Mouse (Mus musculus) bone marrow, adult 2 months (tissue): ENCODE measurements at regions not wholly inside any gene's neighbourhood (a gene's known extent, or its start where the extent isn't known, plus 50 kb on each side); places are given as distances from the start of the nearest gene placed in this dataset.
A peak's percentile ranks its signal among the peaks of the same experiment; 100 is the strongest.

Experiments
- H3K27ac ChIP-seq: fragments of 200-500 bp; 2 replicates; pipeline ENCODE4 v1.5.1; 2012; ENCODE audit warnings: low read depth, mild to moderate bottlenecking, control low read depth, inconsistent platforms, low read length; ENCODE audit not compliant: control insufficient read depth, poor library complexity, insufficient read depth
- H3K4me1 ChIP-seq: fragments of 200-500 bp; 2 replicates; pipeline ENCODE4 v1.6.1; 2011; ENCODE audit warnings: low read length; ENCODE audit not compliant: control insufficient read depth, insufficient read depth
- H3K4me3 ChIP-seq: fragments of 200-500 bp; replicated peaks from 2 replicates; pipeline ENCODE3; 2011; ENCODE audit warnings: mild to moderate bottlenecking, low read depth, low read length, control low read depth; ENCODE audit not compliant: control insufficient read depth
- CTCF ChIP-seq: fragments of 200-500 bp; IDR thresholded peaks from 2 replicates; pipeline ENCODE4 v1.5.1; 2011; ENCODE audit warnings: low read length, control low read depth; ENCODE audit not compliant: control insufficient read depth, insufficient read depth
- POLR2A ChIP-seq: fragments of 200-500 bp; IDR thresholded peaks from 2 replicates; pipeline ENCODE4 v1.6.1; 2011; ENCODE audit warnings: low read depth, mild to moderate bottlenecking, control low read depth, low read length, borderline replicate concordance; ENCODE audit not compliant: control insufficient read depth
- WGBS: fragments of 180-500 bp; shearing (Covaris S2); methylation state at CpG from one replicate; pipeline ENCODE4 v1.1.7; 2018; 5-methylcytosine and 5-hydroxymethylcytosine counted together

DNA sequence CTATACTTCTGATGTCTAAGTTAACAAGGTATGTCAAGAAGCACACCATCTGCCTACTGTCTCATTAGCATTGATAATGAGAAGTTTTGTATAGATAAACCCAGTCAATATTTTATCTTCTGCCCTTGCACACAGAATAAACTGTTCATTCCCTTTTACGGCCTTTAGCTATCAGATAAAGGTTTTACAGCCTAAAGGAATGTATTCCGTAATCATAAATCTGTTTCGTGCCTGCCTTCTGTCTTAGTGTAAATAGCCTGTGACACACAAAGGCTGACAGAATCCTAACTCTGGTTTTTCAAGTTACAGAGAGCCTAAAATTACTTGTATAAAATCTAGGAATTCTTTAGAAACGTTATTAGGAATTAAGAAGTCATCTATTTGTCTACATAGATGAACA lies 97.6 kb upstream of the Kctd3 start:
- WGBS: 71% methylated on average over 4 of the region's 4 CpGs
- TF ChIP-seq CTCF: no peak
- TF ChIP-seq POLR2A: no peak
- no peaks in the 10 kb centered on the region for H3K4me1 ChIP-seq
- no peak overlapping the region for H3K4me3 ChIP-seq
- H3K27ac ChIP-seq: no peak overlapping the region

DNA sequence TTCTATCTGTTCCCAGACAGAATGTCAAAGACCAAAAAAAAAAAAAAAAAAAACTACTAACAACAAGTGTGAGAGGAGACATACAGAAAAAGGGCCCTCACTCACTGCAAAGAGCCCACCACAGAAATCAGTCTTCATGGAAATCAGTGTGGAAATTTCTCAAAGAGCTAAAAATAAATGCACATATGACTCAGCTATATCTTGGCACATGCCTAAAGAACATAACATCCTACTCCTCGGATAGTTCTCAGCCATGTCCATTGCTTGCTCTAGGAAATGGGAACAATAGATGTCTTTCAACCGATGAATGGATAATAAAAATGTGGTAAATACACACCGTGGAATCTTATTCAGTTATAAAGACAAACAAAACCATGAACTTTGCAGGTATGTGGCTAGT lies 95.1 kb upstream of the Kctd3 start:
- Histone ChIP-seq H3K4me3 (no peak overlapping the region), H3K4me1 (no peaks in the 10 kb centered on the region), H3K27ac (no peak overlapping the region)
- 48% methylated on average over 3 of the region's 3 CpGs for WGBS
- no peak for TF ChIP-seq CTCF
- TF ChIP-seq POLR2A: no peak

DNA sequence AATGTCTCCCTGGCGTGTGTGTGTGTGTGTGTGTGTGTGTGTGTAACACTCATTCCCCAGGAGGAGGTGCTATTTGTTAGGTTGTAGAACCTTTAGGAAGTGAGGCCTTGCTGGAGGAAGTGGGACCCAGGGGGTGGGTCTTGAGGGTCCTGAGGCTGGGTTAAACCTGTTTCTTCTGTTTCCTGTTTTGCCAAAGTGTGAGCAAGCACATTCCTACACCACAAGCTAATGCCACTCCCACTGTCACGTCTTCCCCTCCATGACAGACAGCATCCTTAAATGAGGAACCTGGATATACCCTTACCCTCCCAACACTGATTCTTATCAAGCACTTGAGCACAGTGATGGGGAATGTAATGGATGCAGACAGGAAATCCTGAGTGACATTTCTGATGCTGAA lies 91.5 kb upstream of the Kctd3 start:
- H3K4me3 ChIP-seq: no peak overlapping the region
- H3K27ac ChIP-seq: no peak overlapping the region
- no peak for TF ChIP-seq CTCF
- no peak for TF ChIP-seq POLR2A
- H3K4me1 ChIP-seq: no peaks in the 10 kb centered on the region
- WGBS: 28% methylated on average over 2 of the region's 2 CpGs

DNA sequence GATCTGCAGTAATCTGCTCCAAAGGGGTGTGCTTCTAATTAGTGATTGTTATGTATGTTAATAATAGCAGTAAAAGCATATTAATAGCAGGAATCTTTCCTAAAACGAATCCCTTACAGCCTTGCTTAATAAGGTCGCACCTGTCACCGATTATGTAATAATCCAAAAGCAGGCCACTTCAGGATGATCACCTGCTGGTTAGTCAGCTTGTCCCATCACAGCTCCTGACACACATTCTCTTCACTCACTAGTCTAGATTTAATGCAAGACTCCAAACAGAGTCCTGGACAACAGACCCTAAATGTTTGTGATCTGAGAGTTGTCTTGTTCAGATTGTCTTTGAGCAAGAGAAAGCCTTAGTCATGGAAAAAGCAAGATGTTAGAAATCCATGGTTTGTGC lies 85.2 kb upstream of the Kctd3 start:
- H3K27ac ChIP-seq: no peak overlapping the region
- H3K4me1 ChIP-seq: no peaks in the 10 kb centered on the region
- WGBS: 77% methylated on average over 3 of the region's 3 CpGs
- TF ChIP-seq CTCF (no peak), POLR2A (no peak)
- H3K4me3 ChIP-seq: no peak overlapping the region

DNA sequence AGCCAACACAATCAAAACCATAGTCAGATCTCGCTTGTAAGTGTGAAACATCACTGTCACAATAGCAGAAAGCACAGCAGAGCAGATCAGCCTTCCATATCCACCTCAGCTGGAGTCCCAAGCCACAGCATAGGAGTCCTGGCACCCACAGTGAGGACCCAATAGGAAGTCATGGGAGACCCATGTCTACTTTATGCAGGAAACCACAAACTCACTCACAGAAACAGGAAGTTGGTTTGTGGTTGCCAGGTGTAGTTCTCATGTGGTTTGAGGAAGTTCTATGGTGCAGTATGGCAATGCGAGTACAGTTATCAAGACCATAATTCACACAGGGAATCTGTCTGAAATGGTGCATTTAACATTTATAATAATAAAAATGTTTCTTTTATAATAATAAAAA lies 77.6 kb upstream of the Kctd3 start:
- Histone ChIP-seq H3K27ac (no peak overlapping the region), H3K4me1 (peaks cover 4% of the 10 kb centered on the region; the same call in 1 of the 2 replicates), H3K4me3 (no peak overlapping the region)
- WGBS: 10% methylated on average over 2 of the region's 2 CpGs
- TF ChIP-seq POLR2A (no peak), CTCF (no peak)

DNA sequence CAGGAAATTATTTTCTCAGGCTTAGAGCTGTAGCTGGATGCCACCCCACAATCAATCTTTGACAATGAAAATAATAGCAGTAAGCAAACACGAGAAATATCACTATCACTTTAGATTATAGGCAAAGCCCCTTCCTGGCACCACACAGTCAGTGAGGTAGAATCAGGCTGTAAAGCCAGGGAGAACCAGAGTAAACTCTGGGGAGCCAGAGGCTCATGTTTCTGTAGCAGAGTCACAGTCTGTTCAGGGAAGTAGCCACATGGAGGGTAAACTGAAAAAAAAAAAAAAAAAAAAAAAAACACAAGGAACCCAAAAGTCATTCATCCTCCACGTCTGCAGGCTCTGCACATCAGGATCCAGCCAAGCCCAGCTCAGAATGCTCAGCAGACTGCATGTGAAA lies 73.6 kb upstream of the Kctd3 start:
- H3K27ac ChIP-seq: no peak overlapping the region
- no peak overlapping the region for H3K4me3 ChIP-seq
- peaks cover 4% of the 10 kb centered on the region; the same call in 1 of the 2 replicates for H3K4me1 ChIP-seq
- TF ChIP-seq POLR2A (no peak), CTCF (no peak)
- WGBS: 39% methylated on average over 2 of the region's 2 CpGs

DNA sequence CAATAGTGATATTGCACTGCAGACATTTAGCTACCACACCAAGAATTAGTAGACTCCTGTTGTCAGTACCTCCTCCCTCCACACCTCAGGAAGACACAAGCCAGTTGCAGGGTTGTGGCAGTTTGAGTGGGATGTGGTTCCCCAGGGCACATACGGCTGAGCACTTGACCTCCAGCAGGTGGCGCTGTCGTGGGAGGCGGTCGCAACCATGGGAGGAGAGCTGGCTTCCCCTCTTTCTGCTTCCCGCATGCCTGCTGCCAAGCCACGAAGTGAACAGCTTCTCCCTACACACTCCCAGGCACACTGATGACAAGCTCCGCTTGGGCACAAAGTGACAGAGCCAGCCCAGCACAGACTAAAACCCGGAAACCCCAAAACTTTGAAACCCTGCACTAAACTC lies 73.2 kb upstream of the Kctd3 start:
- Histone ChIP-seq H3K4me1 (peaks cover 4% of the 10 kb centered on the region; the same call in 1 of the 2 replicates), H3K4me3 (no peak overlapping the region), H3K27ac (no peak overlapping the region)
- 21% methylated on average over 9 of the region's 9 CpGs for WGBS
- TF ChIP-seq POLR2A (no peak), CTCF (peak; percentile 58; the same call in 1 of the 2 replicates)

DNA sequence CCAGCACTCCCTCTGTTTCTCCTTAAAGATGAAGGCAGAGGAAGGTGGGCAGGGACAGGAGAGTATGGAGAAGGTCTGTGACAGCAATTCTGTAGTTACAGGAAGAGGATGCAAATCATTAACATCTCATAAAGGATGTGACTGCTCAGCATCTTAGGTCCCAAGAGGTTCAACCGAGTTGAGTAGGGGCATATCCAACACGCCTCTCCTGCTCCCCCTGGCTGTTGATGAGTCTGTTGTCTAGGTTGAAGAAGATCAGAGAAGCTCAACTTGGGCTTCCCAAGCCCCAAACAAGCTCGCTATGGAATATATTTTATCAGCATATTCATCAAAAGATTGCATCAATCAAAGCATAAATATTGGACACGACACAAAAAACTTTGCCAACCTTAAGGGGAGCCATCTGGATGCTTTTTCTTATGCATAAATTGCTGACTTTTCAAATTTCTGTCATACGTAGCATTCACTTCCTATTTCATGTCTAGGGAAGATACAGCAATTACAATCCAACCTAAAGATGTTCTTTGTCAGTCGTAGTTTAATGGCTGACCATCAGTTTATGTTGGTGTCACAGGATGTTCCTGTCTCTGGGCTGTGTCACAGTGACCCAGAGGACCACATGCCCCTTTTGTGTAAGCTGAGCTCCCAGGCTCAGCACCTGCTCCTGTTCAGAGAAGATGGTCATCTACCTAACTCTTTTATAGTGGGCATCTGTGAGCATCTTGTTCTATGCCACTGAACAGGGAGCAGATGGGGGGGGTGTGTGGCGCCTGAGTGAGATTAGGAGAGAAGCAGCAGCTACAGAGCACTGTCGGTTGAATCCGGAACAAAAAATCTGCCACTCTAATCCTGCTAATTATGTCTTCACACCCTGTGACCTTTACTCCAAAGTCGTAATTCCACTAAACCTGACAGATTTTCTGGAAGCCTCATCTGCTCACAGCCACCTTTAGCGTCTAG lies 72.1 kb upstream of the Kctd3 start:
- Histone ChIP-seq H3K4me3 (no peak overlapping the region), H3K27ac (no peak overlapping the region), H3K4me1 (no peaks in the 10 kb centered on the region)
- 65% methylated on average over 11 of the region's 11 CpGs for WGBS
- TF ChIP-seq CTCF (no peak), POLR2A (no peak)
